Mouse (Mus musculus): ENCODE data around the gene App. TPM values are rescaled to one million over a fixed set of nuclear protein-coding genes. Genes with fewer than 3 reads are reported as not detected.
A peak's percentile ranks its signal among the peaks of the same experiment; 100 is the strongest.

App gene
- polyA plus RNA-seq, 1 experiment from 2014 or later: 197 TPM

- Histone ChIP-seq H3K4me1 (peaks cover 20% of the 10 kb centered on the region), H3K4me2 (no peak overlapping the region), H3K27ac (no peak overlapping the region), H3K4me3 (no peak overlapping the region), H3K9me3 (no peaks in the 10 kb centered on the region), H3K27me3 (no peaks in the 10 kb centered on the region), H3K9ac (no peak overlapping the region), H3K36me3 (peaks cover 9% of the 10 kb centered on the region)
- ATAC-seq (ENCODE audit: insufficient number of reproducible peaks, insufficient read depth, low FRiP score, low TSS enrichment, low read depth): no peak
- 34% methylated on average over 5 of the region's 5 CpGs for WGBS
These were observed 4.7 kb downstream of the App start for GRCm38 (mm10) chr16:85168821-85169220.

GRCm38 (mm10) chr16:85166205-85166604, 7.4 kb downstream of the App start:
- no peaks in the 10 kb centered on the region for H3K9me3 ChIP-seq
- H3K4me2 ChIP-seq: no peak overlapping the region
- peaks cover 9% of the 10 kb centered on the region for H3K36me3 ChIP-seq
- H3K4me1 ChIP-seq: peaks cover 19% of the 10 kb centered on the region
- no peak overlapping the region for H3K9ac ChIP-seq
- ATAC-seq (ENCODE audit: insufficient number of reproducible peaks, insufficient read depth, low FRiP score, low TSS enrichment, low read depth): no peak
- no peak overlapping the region for H3K4me3 ChIP-seq
- WGBS: 67% methylated on average over 4 of the region's 4 CpGs
- H3K27me3 ChIP-seq: no peaks in the 10 kb centered on the region
- no peak overlapping the region for H3K27ac ChIP-seq

GRCm38 (mm10) chr16:85165631-85166030, 7.9 kb downstream of the App start:
- Histone ChIP-seq H3K4me3 (no peak overlapping the region), H3K36me3 (peaks cover 9% of the 10 kb centered on the region), H3K4me1 (peaks cover 13% of the 10 kb centered on the region), H3K27ac (no peak overlapping the region), H3K9ac (no peak overlapping the region), H3K27me3 (no peaks in the 10 kb centered on the region), H3K9me3 (no peaks in the 10 kb centered on the region), H3K4me2 (no peak overlapping the region)
- no peak for ATAC-seq (ENCODE audit: insufficient number of reproducible peaks, insufficient read depth, low FRiP score, low TSS enrichment, low read depth)
- 67% methylated on average over 7 of the region's 7 CpGs for WGBS

GRCm38 (mm10) chr16:85165177-85165576, 8.4 kb downstream of the App start:
- Histone ChIP-seq H3K4me3 (no peak overlapping the region), H3K9ac (no peak overlapping the region), H3K36me3 (peaks cover 9% of the 10 kb centered on the region), H3K27me3 (no peaks in the 10 kb centered on the region), H3K9me3 (no peaks in the 10 kb centered on the region), H3K4me1 (peaks cover 12% of the 10 kb centered on the region), H3K4me2 (no peak overlapping the region), H3K27ac (no peak overlapping the region)
- 64% methylated on average over 7 of the region's 7 CpGs for WGBS
- no peak for ATAC-seq (ENCODE audit: insufficient number of reproducible peaks, insufficient read depth, low FRiP score, low TSS enrichment, low read depth)

- no peak for ATAC-seq (ENCODE audit: insufficient number of reproducible peaks, insufficient read depth, low FRiP score, low TSS enrichment, low read depth)
- no peaks in the 10 kb centered on the region for H3K9me3 ChIP-seq
- no peak overlapping the region for H3K4me3 ChIP-seq
- H3K4me2 ChIP-seq: no peak overlapping the region
- 85% methylated on average over 6 of the region's 6 CpGs for WGBS
- peaks cover 7% of the 10 kb centered on the region; the same call in 1 of the 2 replicates for H3K4me1 ChIP-seq
- no peak overlapping the region for H3K27ac ChIP-seq
- no peaks in the 10 kb centered on the region for H3K27me3 ChIP-seq
- no peak overlapping the region for H3K9ac ChIP-seq
- H3K36me3 ChIP-seq: peaks cover 8% of the 10 kb centered on the region
These were observed 10.8 kb downstream of the App start for GRCm38 (mm10) chr16:85162779-85163178.

DNA sequence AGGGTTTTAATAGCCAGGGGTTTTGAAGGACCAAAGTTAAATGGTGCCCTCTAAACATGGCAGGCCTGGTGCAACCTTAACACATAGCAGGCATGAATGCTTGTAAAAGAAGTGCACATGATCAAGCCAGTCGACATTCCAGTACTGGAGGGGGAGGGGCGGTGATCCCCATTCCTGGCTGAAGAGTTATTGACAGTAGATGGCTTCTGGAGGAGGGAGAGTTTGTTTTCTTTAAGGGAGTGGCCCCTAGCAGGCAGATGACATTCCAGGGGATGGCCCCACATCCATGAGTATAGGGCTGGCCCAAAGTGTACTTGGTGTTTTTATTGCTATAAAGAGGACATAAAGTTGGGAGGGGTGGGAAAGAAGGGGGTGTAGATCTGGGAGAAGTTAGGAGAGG, 13.4 kb downstream of the App start:
- 71% methylated on average over 2 of the region's 2 CpGs for WGBS
- no peaks in the 10 kb centered on the region for H3K36me3 ChIP-seq

GRCm38 (mm10) chr16:85157796-85158546, 15.6 kb downstream of the App start:
- H3K27me3 ChIP-seq: no peaks in the 10 kb centered on the region
- H3K9me3 ChIP-seq: no peaks in the 10 kb centered on the region
- peaks cover 23% of the 10 kb centered on the region for H3K4me1 ChIP-seq
- H3K36me3 ChIP-seq: no peaks in the 10 kb centered on the region
- peak; percentile 61 for ATAC-seq (ENCODE audit: insufficient number of reproducible peaks, insufficient read depth, low FRiP score, low TSS enrichment, low read depth)
- peak overlapping the region; percentile 69 for H3K27ac ChIP-seq
- no peak overlapping the region for H3K4me3 ChIP-seq
- H3K9ac ChIP-seq: no peak overlapping the region
- H3K4me2 ChIP-seq: peak overlapping the region; percentile 30
- WGBS: 34% methylated on average over 11 of the region's 11 CpGs

More for the DNA sequence above, 13.4 kb downstream of the App start:
- no peak overlapping the region for H3K4me2 ChIP-seq
- H3K4me1 ChIP-seq: peaks cover 21% of the 10 kb centered on the region
- H3K9me3 ChIP-seq: no peaks in the 10 kb centered on the region
- H3K4me3 ChIP-seq: no peak overlapping the region
- H3K27ac ChIP-seq: no peak overlapping the region
- H3K27me3 ChIP-seq: no peaks in the 10 kb centered on the region
- no peak overlapping the region for H3K9ac ChIP-seq
- ATAC-seq (ENCODE audit: insufficient number of reproducible peaks, insufficient read depth, low FRiP score, low TSS enrichment, low read depth): no peak

DNA sequence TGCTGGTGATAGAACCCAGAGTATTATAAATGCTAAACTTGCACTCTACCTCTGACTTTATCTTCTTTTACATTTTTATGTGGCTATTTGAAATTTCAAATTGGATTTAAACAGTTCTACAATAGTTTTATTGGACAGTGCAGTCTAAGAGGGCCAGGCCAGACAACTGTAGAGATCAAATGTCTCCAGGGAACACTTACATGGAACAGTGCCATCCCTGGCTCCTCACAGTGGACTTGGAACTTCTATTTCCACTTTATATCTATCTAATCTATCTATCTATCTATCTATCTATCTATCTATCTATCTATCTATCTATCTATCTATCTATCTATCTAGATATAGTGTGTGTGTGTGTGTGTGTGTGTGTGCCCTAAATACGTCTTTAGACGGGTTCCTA, 16.4 kb downstream of the App start:
- H3K4me2 ChIP-seq: peak overlapping the region; percentile 30; the same call in 1 of the 2 replicates
- H3K27ac ChIP-seq: peak overlapping the region; percentile 69
- no peak overlapping the region for H3K9ac ChIP-seq
- 93% methylated on average over 2 of the region's 2 CpGs for WGBS
- no peak overlapping the region for H3K4me3 ChIP-seq
- no peaks in the 10 kb centered on the region for H3K27me3 ChIP-seq
- peaks cover 30% of the 10 kb centered on the region for H3K4me1 ChIP-seq
- no peaks in the 10 kb centered on the region for H3K9me3 ChIP-seq
- no peaks in the 10 kb centered on the region for H3K36me3 ChIP-seq
- no peak for ATAC-seq (ENCODE audit: insufficient number of reproducible peaks, insufficient read depth, low FRiP score, low TSS enrichment, low read depth)

DNA sequence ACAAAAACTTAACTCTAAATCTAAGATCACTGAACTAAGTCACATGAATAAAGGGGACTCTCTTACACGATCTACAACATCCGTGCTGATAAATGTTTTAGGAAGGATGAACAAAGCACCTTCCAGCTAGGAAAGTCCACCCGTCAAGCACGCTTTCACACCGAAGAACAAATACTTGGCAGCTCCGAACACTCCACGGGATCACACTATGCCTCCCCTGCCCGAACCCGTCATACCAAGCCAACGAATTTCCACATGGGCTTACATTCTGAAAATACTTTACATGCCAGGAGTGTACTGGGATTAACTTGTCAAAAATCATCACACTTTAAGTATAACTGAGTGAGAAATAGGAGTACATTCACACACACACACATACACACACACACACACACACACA, 17.7 kb downstream of the App start:
- H3K4me3 ChIP-seq: no peak overlapping the region
- H3K9ac ChIP-seq: no peak overlapping the region
- no peaks in the 10 kb centered on the region for H3K27me3 ChIP-seq
- peaks cover 41% of the 10 kb centered on the region for H3K4me1 ChIP-seq
- H3K27ac ChIP-seq: 0 out of 2 replicates have a peak overlapping the region, but pooled peaks have one; percentile 28
- no peak overlapping the region for H3K4me2 ChIP-seq
- WGBS: 48% methylated on average over 10 of the region's 10 CpGs
- H3K9me3 ChIP-seq: no peaks in the 10 kb centered on the region
- ATAC-seq (ENCODE audit: insufficient number of reproducible peaks, insufficient read depth, low FRiP score, low TSS enrichment, low read depth): no peak
- no peaks in the 10 kb centered on the region for H3K36me3 ChIP-seq

DNA sequence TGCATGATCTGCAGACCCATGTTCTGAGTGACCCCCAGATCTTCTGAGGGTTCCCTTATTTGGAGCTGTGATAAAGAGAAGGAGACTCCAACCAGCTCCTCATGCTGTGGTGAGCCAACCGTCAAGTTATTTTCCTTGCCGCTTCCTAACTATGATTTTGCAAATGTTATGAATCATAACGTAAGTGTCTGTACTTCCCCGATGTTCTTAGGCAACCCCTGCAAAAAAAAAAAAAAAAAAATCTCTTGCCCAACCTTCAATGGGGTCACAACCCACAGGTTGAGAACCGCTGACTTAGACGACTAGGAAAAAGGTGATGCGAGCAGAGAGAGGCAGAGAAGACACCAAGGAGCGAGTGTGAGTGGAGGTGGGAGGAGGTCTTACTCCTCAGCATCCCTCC, 21.1 kb downstream of the App start:
- Histone ChIP-seq H3K4me3 (no peak overlapping the region), H3K36me3 (peaks cover 2% of the 10 kb centered on the region; the same call in 1 of the 2 replicates), H3K4me1 (peaks cover 55% of the 10 kb centered on the region), H3K4me2 (no peak overlapping the region), H3K27me3 (no peaks in the 10 kb centered on the region), H3K27ac (no peak overlapping the region), H3K9me3 (no peaks in the 10 kb centered on the region), H3K9ac (no peak overlapping the region)
- ATAC-seq (ENCODE audit: insufficient number of reproducible peaks, insufficient read depth, low FRiP score, low TSS enrichment, low read depth): no peak
- WGBS: 85% methylated on average over 8 of the region's 8 CpGs

- no peak for ATAC-seq (ENCODE audit: insufficient number of reproducible peaks, insufficient read depth, low FRiP score, low TSS enrichment, low read depth)
- Histone ChIP-seq H3K27ac (peak overlapping the region; percentile 33; the same call in 1 of the 2 replicates), H3K4me2 (no peak overlapping the region), H3K9ac (no peak overlapping the region), H3K36me3 (peaks cover 2% of the 10 kb centered on the region; the same call in 1 of the 2 replicates), H3K4me1 (peaks cover 56% of the 10 kb centered on the region), H3K9me3 (no peaks in the 10 kb centered on the region), H3K4me3 (no peak overlapping the region), H3K27me3 (no peaks in the 10 kb centered on the region)
- 17% methylated on average over 7 of the region's 7 CpGs for WGBS
These were observed 21.9 kb downstream of the App start for GRCm38 (mm10) chr16:85151681-85152080.

DNA sequence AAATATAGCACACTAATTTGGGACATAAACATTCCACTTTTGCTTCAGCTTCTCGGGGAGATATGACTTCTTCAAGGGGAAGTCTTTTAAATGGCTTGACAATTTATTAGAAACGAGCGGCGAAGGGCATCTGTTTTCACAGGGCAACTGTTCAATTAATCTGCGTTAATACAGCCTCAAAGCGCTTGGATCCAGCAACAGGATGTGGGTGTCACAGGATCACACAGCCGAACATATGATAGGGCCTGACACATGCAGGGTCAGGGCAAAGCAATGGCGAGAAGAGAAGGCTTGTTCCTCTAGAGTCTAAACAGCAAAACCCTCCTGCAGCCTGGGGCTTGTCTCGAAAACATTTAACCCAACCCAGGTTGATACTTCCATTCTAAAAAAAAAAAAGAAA, 22.7 kb downstream of the App start:
- H3K4me1 ChIP-seq: peaks cover 52% of the 10 kb centered on the region

More for the DNA sequence above, 22.7 kb downstream of the App start:
- Histone ChIP-seq H3K27ac (no peak overlapping the region), H3K9me3 (no peaks in the 10 kb centered on the region), H3K36me3 (peaks cover 2% of the 10 kb centered on the region; the same call in 1 of the 2 replicates), H3K9ac (no peak overlapping the region), H3K27me3 (no peaks in the 10 kb centered on the region), H3K4me2 (no peak overlapping the region), H3K4me3 (no peak overlapping the region)
- WGBS: 26% methylated on average over 9 of the region's 9 CpGs
- no peak for ATAC-seq (ENCODE audit: insufficient number of reproducible peaks, insufficient read depth, low FRiP score, low TSS enrichment, low read depth)

All from embryonic facial prominence, embryonic 13.5 days (tissue).